Mouse (Mus musculus): ENCODE results near the gene Fam178b.

GRCm38 (mm10) chr1:36694871-36695270 is 11.9 kb upstream of the Fam178b start:
- TF ChIP-seq CTCF (IDR thresholded peaks at IDR 0.05; ENCODE audit: control insufficient read depth, insufficient read depth, insufficient read length) (no peak), USF1 (IDR thresholded peaks at IDR 0.05; ENCODE audit: low read depth) (no peak), CEBPB (IDR thresholded peaks at IDR 0.05; ENCODE audit: low read depth) (no peak), MAX (IDR thresholded peaks at IDR 0.05) (no peak), MYOG (IDR thresholded peaks at IDR 0.05; ENCODE audit: control insufficient read depth, extremely low read depth, insufficient read length) (no peak), FOSL1 (IDR thresholded peaks at IDR 0.05; ENCODE audit: insufficient read depth, low read length, poor library complexity, severe bottlenecking) (no peak)

Measured in C2C12 (cell line).